Mouse (Mus musculus) neural tube, postnatal 0 days (tissue): ENCODE results near the gene Catsper2. TPM values are rescaled to one million over a fixed set of nuclear protein-coding genes. Genes with fewer than 3 reads are reported as not detected.

ENCODE experiments used
- microRNA-seq: library from miRNA; unstranded; fragments of <30 nt; microRNA quantifications from one replicate; pipeline ENCODE4, GENCODE M21; 2016
- polyA plus RNA-seq: library from polyadenylated mRNA; unstranded; fragments of >200 nt; fragmentation: Nextera tagmentation; extraction: Ambion mirVana; gene quantifications from 2 replicates; pipeline ENCODE4 v1.2.1, GENCODE M21; 2015

The Catsper2 gene
- 4.5 and 5.2 TPM in 2 replicates for polyA plus RNA-seq

DNA sequence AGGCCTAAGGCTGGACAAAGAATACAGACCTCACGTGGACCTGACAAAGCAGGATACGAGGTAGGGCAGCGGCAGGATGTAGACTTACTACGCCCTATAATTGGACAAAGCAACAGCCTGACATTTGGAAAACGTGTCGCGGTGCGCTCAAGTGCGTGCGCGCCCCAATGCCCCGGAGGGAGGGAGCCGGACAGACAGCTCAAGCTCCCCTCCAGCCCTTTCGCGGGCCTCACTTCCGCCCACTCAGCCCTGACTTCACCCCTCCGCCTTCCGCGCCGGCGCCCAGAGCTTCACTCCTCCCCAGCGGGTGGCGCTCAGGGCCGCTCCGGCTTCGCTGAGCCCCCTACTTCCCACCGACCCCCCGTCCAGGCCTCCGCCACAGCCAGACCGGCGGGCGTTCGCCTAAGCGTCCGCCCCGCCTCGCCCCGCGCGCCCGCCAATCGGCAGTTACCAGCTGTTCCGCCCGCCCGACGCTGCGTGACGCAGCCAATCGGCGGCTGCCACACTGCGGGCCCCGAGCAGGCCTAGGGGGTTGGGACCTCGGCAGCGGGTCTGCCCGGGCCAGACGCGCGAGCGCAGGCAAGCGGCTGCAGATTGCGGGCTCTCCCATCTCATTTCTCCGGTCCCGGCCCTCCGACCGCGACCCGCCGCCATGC lies at the start of gene Catsper2, which contains the start of gene Pdia3:
TSS of gene Catsper2 (minus strand) at position 406 of the 656 bp plus-strand sequence.
TSS of gene Pdia3 (plus strand) at position 389 of the 656 bp plus-strand sequence.

GRCm38 (mm10) chr2:121456692-121457642 lies 43.4 kb upstream of the Catsper2 start, which contains the start of gene Serinc4:
TSS of gene Serinc4 (minus strand) at chr2:121456781.

DNA sequence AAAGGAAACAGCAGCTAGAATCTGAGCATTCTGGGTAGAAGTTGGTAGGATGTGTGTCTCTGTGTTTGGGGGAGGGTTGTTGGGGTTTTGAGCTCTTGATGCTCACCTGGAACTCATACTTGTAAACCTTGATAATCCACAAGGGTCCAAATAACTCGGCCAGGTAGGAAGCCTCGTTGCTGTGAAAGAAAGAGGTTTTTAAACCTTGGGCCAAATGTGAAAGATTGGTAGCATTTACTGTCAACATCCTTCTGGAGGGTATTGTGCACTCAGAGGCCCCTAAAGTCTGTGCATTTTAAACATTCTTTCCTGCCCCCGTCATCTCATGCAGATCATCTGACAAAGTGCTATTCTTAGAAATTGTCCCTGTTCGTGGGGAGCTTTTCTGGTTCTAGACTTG lies 39.4 kb upstream of the Catsper2 start, which contains the start of gene Hypk:
TSS of gene Hypk (plus strand) at position 301 of the 400 bp plus-strand sequence.

GRCm38 (mm10) chr2:121448739-121449535 lies 35.3 kb upstream of the Catsper2 start, which contains the start of gene Serf2:
TSS of gene Serf2 (plus strand) at chr2:121449195.

GRCm38 (mm10) chr2:121444178-121444577 lies 30.6 kb upstream of the Catsper2 start, which contains the start of gene Ell3:
TSS of gene Ell3 (minus strand) at chr2:121444278.

DNA sequence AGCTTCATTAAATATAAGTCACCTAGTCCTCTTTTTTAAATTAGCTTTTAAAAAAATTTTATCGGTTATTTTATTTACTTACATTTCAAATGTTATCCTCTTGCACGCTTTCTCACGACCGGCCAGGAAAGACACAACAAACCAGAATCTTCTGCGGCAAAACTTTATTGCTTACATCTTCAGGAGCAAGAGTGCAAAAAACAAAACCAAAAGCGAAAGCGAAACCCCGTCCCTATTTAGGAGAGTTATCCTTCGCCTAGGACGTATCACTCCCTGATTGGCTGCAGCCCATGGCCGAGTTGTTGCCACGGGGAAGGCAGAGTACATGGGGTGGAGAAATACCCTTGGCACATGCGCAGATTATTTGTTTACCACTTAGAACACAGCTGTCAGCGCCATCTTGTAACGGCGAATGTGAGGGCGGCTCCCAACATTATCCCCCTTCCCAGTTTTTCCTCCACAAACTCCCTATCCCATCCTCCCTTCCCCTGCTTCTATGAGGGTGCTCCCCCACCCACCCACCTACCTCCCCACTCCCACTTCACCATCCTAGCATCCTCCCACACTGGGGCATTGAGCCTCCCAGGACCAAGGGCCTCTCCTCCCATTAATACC lies 26.5 kb downstream of the Catsper2 start, which contains the start of gene Strc:
TSS of gene Strc (minus strand) at position 208 of the 615 bp plus-strand sequence.

GRCm38 (mm10) chr2:121357494-121357893 lies 56.1 kb downstream of the Catsper2 start, which contains the start of gene Ckmt1:
TSS of gene Ckmt1 (plus strand) at chr2:121357714.

DNA sequence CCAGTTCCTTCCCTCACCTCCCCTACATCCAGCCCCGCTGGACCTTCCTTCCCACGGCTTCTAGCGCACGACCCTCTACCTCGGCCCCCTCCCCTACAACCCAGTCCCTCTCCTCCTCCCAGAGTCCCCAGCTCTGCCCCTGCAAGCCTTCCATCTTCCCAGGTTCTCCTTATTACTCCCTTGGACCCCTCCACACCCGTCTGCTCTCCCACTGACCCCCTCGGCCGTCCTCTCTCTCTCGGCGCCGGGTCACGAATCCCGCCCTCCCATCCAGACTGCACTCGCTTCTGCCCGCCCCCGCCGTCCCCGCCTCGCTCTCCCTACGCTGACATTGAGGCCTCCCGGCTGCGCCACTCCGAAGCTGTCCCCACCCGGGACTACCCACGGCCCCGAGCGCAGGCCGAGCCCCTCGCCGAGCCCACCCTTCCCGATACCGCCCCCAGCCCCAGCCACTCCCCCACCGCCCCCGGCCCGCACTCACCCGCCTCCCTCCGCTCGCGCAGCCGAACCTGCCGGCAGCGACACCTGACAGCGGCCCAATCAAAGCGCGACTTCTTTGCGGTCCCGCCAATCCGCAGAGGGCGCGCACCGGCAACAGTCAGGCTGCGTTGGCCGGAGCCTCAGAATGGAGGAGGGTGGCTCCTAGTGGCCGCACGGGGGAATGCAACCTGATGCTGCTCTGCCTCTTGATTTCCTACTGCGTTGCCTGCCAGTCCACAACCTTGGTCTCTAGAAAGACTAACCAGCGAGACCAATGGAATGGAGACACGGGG lies 58.6 kb downstream of the Catsper2 start, which contains the start of gene Ppip5k1:
TSS of gene Ppip5k1 (minus strand) at position 577 of the 773 bp plus-strand sequence.

Small RNA genes lying within 50 kb of the gene (microRNA-seq; reads per million reads assigned to microRNA genes)
- gene Gm22953, result not detected

Other genes with a start within 250 kb of the Catsper2 start
- 27.3 and 27.7 TPM in 2 replicates for gene Tubgcp4, start 243.1 kb downstream of the Catsper2 start, polyA plus RNA-seq
- gene Zscan29, start 242.7 kb downstream of the Catsper2 start, polyA plus RNA-seq, result 4.6 and 5.6 TPM in 2 replicates
- gene Trp53bp1, start 142.4 kb downstream of the Catsper2 start, polyA plus RNA-seq, result 68.6 and 73.4 TPM in 2 replicates
- 99.4 and 99.9 TPM in 2 replicates for gene Map1a, start 124.2 kb downstream of the Catsper2 start, polyA plus RNA-seq
- 22.7 and 23.2 TPM in 2 replicates for gene Ppip5k1, start 58.4 kb downstream of the Catsper2 start, polyA plus RNA-seq
- gene Ckmt1, start 56.1 kb downstream of the Catsper2 start, polyA plus RNA-seq, result 229 and 236 TPM in 2 replicates
- 0.08 TPM in 1 of 2 replicates, not detected in the other for gene Strc, start 26.6 kb downstream of the Catsper2 start, polyA plus RNA-seq
- 269 and 274 TPM in 2 replicates for gene Pdia3, start within 50 bp of the Catsper2 start, polyA plus RNA-seq
- gene Ell3, start 30.5 kb upstream of the Catsper2 start, polyA plus RNA-seq, result 1.2 and 1.6 TPM in 2 replicates
- 299 and 311 TPM in 2 replicates for gene Serf2, start 35.4 kb upstream of the Catsper2 start, polyA plus RNA-seq
- 106 and 122 TPM in 2 replicates for gene Hypk, start 39.5 kb upstream of the Catsper2 start, polyA plus RNA-seq
- gene Serinc4, start 43.0 kb upstream of the Catsper2 start, polyA plus RNA-seq, result 0.41 and 1.1 TPM in 2 replicates
- gene Mfap1b, start 60.3 kb upstream of the Catsper2 start, polyA plus RNA-seq, result 50.2 and 50.3 TPM in 2 replicates
- gene Mfap1a, start 92.9 kb upstream of the Catsper2 start, polyA plus RNA-seq, result 19.0 and 22.4 TPM in 2 replicates
- 2.2 and 2.5 TPM in 2 replicates for gene Wdr76, start 92.9 kb upstream of the Catsper2 start, polyA plus RNA-seq